Mouse (Mus musculus) layer of hippocampus, adult 9-11 months (tissue): ENCODE measurements around the gene Cog5.

Source experiments
- DNase-seq: peaks from one replicate; pipeline ENCODE4 v3.0.0; 2022

Gene Cog5

GRCm38 (mm10) chr12:31712233-31712632, 57.6 kb downstream of the Cog5 start:
- no peak for DNase-seq

- no peak for DNase-seq
Observed at GRCm38 (mm10) chr12:31712727-31713126, 58.1 kb downstream of the Cog5 start.

- DNase-seq: peak; percentile 74
Observed at GRCm38 (mm10) chr12:31713600-31713999, 58.9 kb downstream of the Cog5 start, which contains the start of gene Gpr22. TSS of gene Gpr22 (minus strand) at chr12:31713947.

- no peak for DNase-seq
Observed at GRCm38 (mm10) chr12:31714070-31714469, 59.4 kb downstream of the Cog5 start.

- no peak for DNase-seq
Observed at GRCm38 (mm10) chr12:31719586-31720275, 65.1 kb downstream of the Cog5 start.

- no peak for DNase-seq
Observed at GRCm38 (mm10) chr12:31724576-31724975, 69.9 kb downstream of the Cog5 start.

- DNase-seq: no peak
Observed at GRCm38 (mm10) chr12:31725511-31726275, 71.0 kb downstream of the Cog5 start.

GRCm38 (mm10) chr12:31726707-31727106, 72.0 kb downstream of the Cog5 start:
- DNase-seq: no peak

- peak; percentile 84 for DNase-seq
Observed at GRCm38 (mm10) chr12:31730126-31730525, 75.5 kb downstream of the Cog5 start.

- DNase-seq: peak; percentile 46
Observed at GRCm38 (mm10) chr12:31734616-31735015, 79.9 kb downstream of the Cog5 start.

- no peak for DNase-seq
Observed at GRCm38 (mm10) chr12:31747301-31747700, 92.6 kb downstream of the Cog5 start.

- DNase-seq: no peak
Observed at GRCm38 (mm10) chr12:31749846-31750245, 95.2 kb downstream of the Cog5 start.

- DNase-seq: no peak
Observed at GRCm38 (mm10) chr12:31754465-31754864, 99.8 kb downstream of the Cog5 start.

GRCm38 (mm10) chr12:31755885-31756755, 101.5 kb downstream of the Cog5 start:
- DNase-seq: peak; percentile 40

GRCm38 (mm10) chr12:31773612-31774011, 118.9 kb downstream of the Cog5 start:
- DNase-seq: peak; percentile 53

- no peak for DNase-seq
Observed at GRCm38 (mm10) chr12:31784291-31784690, 129.6 kb downstream of the Cog5 start.

GRCm38 (mm10) chr12:31788530-31788929, 133.9 kb downstream of the Cog5 start:
- DNase-seq: no peak

GRCm38 (mm10) chr12:31806410-31807154, 151.9 kb downstream of the Cog5 start:
- DNase-seq: peak; percentile 16

GRCm38 (mm10) chr12:31818051-31818461, 163.4 kb downstream of the Cog5 start:
- DNase-seq: no peak

GRCm38 (mm10) chr12:31819096-31819495, 164.4 kb downstream of the Cog5 start:
- DNase-seq: no peak

GRCm38 (mm10) chr12:31819520-31819919, 164.9 kb downstream of the Cog5 start:
- no peak for DNase-seq

GRCm38 (mm10) chr12:31823671-31824070, 169.0 kb downstream of the Cog5 start:
- no peak for DNase-seq
